Mouse (Mus musculus): Measurements from ENCODE around the gene Rplp2.

GRCm38 (mm10) chr7:141472763-141473162, 25.6 kb downstream of the Rplp2 start:
- TF ChIP-seq GATA1 (IDR thresholded peaks at IDR 0.05; ENCODE audit: low read length): no peak
- TF ChIP-seq TAL1 (IDR thresholded peaks at IDR 0.05; ENCODE audit: low read length): no peak
